Mouse (Mus musculus): ENCODE data around the gene Klf13. TPM values are rescaled to one million over a fixed set of nuclear protein-coding genes. Genes with fewer than 3 reads are reported as not detected.

Klf13 gene
- total and polyA plus RNA-seq, 3 experiments, result 1.7 to 9.7 (median 3.7) TPM

DNA sequence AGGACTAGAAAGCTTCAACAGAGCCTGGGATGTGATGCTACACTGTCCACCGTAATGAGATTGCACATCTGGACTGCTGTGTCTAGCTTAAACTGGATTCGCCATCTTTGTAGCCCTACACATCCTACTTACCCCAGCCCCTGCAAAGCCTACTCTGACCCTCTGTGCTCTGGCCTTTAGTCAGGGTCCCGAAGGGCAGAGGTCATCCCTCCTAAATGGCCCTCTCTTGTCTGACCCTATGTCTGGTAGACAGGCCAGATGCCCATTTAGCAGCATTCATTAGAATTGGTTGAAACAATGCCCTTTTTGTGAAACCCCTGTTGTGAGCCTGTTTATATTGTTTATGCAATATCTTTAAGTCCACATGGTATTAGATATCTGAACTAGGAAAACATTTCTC, 31.2 kb upstream of the Klf13 start:
- H3K27ac ChIP-seq (ENCODE audit: insufficient read depth, low read depth), result no peak overlapping the region
- no peak overlapping the region for H3K4me2 ChIP-seq (ENCODE audit: insufficient read depth, low read depth, poor library complexity, severe bottlenecking)
- H3K4me3 ChIP-seq (replicated peaks in 1 of 3; ENCODE audit: low read depth in 2 of 3, low read length in 2 of 3, poor library complexity in 1 of 3), result no peak overlapping the region
- peaks cover 4% of the 10 kb centered on the region for H3K27me3 ChIP-seq (replicated peaks)
- no peak for DNase-seq (ENCODE audit: extremely low read depth)
- no peaks in the 10 kb centered on the region for H3K9me3 ChIP-seq (replicated peaks; ENCODE audit: low read length)
- peaks cover 20 to 36% of the 10 kb centered on the region in 2 experiments for H3K4me1 ChIP-seq (ENCODE audit: control insufficient read depth in 1 of 2, insufficient read depth in 2 of 2)
- dilution Hi-C loops (cut with MboI; ENCODE audit: extremely low pct_ligation_motif_present, extremely low pct_unique_long_range_greater_than_20kb, low sequenced_read_pairs), result no loop called here
- no peak overlapping the region for H3K9ac ChIP-seq (ENCODE audit: insufficient read depth, low read depth)
- H3K79me2 ChIP-seq (replicated peaks; ENCODE audit: control insufficient read depth, extremely low read depth, insufficient read depth, poor library complexity, severe bottlenecking), result no peaks in the 10 kb centered on the region
- H3K36me3 ChIP-seq (replicated peaks in 1 of 2; ENCODE audit: control insufficient read depth in 1 of 2, insufficient read depth in 1 of 2, low read length in 1 of 2), result no peaks in the 10 kb centered on the region
- in situ Hi-C loops (cut with MboI; ENCODE audit: low pct_ligation_motif_present, low pct_unique_long_range_greater_than_20kb, low sequenced_read_pairs), result loop anchor here (25.0 kb wide), 1 partner anchor 208 kb away; no protein-coding TSS in a partner anchor
- TF ChIP-seq TBP (conservative IDR thresholded peaks at IDR 0.05; ENCODE audit: low read depth, low read length) (no peak), ETS1 (conservative IDR thresholded peaks at IDR 0.05; ENCODE audit: low read depth, low read length) (no peak), CHD2 (IDR thresholded peaks at IDR 0.05; ENCODE audit: low read length) (no peak), CTCF (conservative IDR thresholded peaks at IDR 0.05 in 1 of 2, IDR thresholded peaks at IDR 0.05 in 1 of 2; ENCODE audit: low read depth in 2 of 2, low read length in 2 of 2) (no peak), BHLHE40 (IDR thresholded peaks at IDR 0.05; ENCODE audit: low read depth, low read length) (no peak)

DNA sequence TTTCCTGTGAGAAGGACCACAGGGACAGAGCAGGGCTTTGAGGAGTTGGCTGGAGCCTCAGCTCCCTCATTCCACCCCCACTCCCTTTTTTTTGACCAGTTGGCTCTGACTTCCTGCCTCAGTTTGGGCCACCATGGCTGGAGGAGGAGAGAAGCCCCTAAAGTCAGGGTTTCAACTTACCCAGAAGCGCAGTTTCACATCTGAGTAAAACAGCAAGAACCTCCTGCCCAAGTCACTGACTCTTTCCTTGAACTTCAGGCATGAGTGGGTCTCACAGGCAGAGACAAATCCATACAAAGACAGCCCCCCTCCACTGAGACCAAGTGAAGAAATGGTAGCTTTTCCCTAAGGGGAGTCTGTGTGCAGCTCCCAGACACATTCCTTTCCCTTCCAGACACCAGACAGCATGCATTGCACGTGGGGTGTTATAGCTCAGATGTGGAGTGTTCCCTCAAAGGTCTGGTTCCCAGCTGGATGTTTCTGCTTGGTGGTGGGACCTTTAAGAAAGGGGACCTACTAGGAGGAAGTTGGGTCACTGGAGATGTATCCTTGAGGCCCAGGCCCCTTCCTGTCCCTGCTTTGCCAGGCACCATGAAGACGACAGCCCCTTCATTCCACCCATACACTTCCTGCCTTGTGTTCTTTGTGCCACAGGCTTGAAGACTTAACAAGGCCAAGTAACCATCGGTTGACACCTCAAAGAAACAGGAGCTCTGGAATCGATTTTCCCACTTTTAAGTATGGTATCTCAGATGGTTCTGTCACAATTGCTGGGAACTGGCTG, 27.1 kb upstream of the Klf13 start:
- H3K4me2 ChIP-seq (ENCODE audit: insufficient read depth, low read depth, poor library complexity, severe bottlenecking), result no peak overlapping the region
- H3K79me2 ChIP-seq (replicated peaks; ENCODE audit: control insufficient read depth, extremely low read depth, insufficient read depth, poor library complexity, severe bottlenecking), result no peaks in the 10 kb centered on the region
- H3K36me3 ChIP-seq (replicated peaks in 1 of 2; ENCODE audit: control insufficient read depth in 1 of 2, insufficient read depth in 1 of 2, low read length in 1 of 2), result no peaks in the 10 kb centered on the region
- dilution Hi-C loops (cut with MboI; ENCODE audit: extremely low pct_ligation_motif_present, extremely low pct_unique_long_range_greater_than_20kb, low sequenced_read_pairs) (no loop called here), in situ Hi-C loops (cut with MboI; ENCODE audit: low pct_ligation_motif_present, low pct_unique_long_range_greater_than_20kb, low sequenced_read_pairs) (loop anchor here (25.0 kb wide), 1 partner anchor 204 kb away; no protein-coding TSS in a partner anchor)
- DNase-seq (ENCODE audit: extremely low read depth), result peak; percentile 31
- no peaks in the 10 kb centered on the region for H3K9me3 ChIP-seq (replicated peaks; ENCODE audit: low read length)
- TF ChIP-seq PAX5 (IDR thresholded peaks at IDR 0.05; ENCODE audit: low read length), result no peak
- no peak for TF ChIP-seq USF1 (IDR thresholded peaks at IDR 0.05; ENCODE audit: low read depth, low read length)
- TF ChIP-seq MEF2A (IDR thresholded peaks at IDR 0.05; ENCODE audit: borderline replicate concordance, low read depth, low read length), result 0 out of 2 replicates have a peak, but pooled peaks have one; percentile 30
- TF ChIP-seq IRF4 (IDR thresholded peaks at IDR 0.05; ENCODE audit: low read depth, low read length), result peak; percentile 76
- TF ChIP-seq ETS1 (conservative IDR thresholded peaks at IDR 0.05; ENCODE audit: low read depth, low read length), result 0 out of 2 replicates have a peak, but pooled peaks have one; percentile 17
- TF ChIP-seq MAX (IDR thresholded peaks at IDR 0.05; ENCODE audit: low read length), result peak; percentile 59; the same call in 1 of the 2 replicates
- TF ChIP-seq CHD2 (IDR thresholded peaks at IDR 0.05; ENCODE audit: low read length), result peak; percentile 31; the same call in 1 of the 2 replicates
- peak; percentile 45; the same call in 1 of the 2 replicates for TF ChIP-seq EP300 (IDR thresholded peaks at IDR 0.05; ENCODE audit: low read length)
- peaks cover 13 to 23% of the 10 kb centered on the region in 2 experiments for H3K4me1 ChIP-seq (ENCODE audit: control insufficient read depth in 1 of 2, insufficient read depth in 2 of 2)
- peaks cover 4% of the 10 kb centered on the region for H3K27me3 ChIP-seq (replicated peaks)
- H3K27ac ChIP-seq (ENCODE audit: insufficient read depth, low read depth), result no peak overlapping the region
- no peak overlapping the region for H3K9ac ChIP-seq (ENCODE audit: insufficient read depth, low read depth)
- no peak overlapping the region for H3K4me3 ChIP-seq (replicated peaks in 1 of 3; ENCODE audit: low read depth in 2 of 3, low read length in 2 of 3, poor library complexity in 1 of 3)

DNA sequence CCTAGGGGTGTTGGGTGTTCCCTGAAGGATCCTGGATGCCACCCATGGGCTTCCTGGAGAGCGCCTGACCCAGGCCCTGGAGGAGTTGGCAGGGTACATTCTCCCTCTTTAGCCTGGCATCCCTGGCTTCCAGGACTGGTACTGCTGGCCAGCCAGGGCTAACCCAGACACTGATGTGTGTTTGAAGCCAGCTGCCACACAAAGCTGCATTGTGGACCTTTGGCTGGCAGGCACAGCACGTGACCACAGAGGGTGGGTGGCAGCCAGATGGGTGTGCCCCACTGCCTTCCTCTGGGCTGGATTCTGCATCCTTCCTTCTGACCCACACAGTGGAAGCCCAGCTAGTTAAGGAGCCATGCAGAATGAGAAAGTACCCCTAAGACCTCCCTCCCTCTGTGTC, 26.4 kb upstream of the Klf13 start:
- no peak overlapping the region for H3K4me3 ChIP-seq (replicated peaks in 1 of 3; ENCODE audit: low read depth in 2 of 3, low read length in 2 of 3, poor library complexity in 1 of 3)
- peaks cover 4% of the 10 kb centered on the region for H3K27me3 ChIP-seq (replicated peaks)
- dilution Hi-C loops (cut with MboI; ENCODE audit: extremely low pct_ligation_motif_present, extremely low pct_unique_long_range_greater_than_20kb, low sequenced_read_pairs), result no loop called here
- DNase-seq (ENCODE audit: extremely low read depth), result no peak
- in situ Hi-C loops (cut with MboI; ENCODE audit: low pct_ligation_motif_present, low pct_unique_long_range_greater_than_20kb, low sequenced_read_pairs), result loop anchor here (25.0 kb wide), 1 partner anchor 203 kb away; no protein-coding TSS in a partner anchor
- peaks cover 4% of the 10 kb centered on the region for H3K9me3 ChIP-seq (replicated peaks; ENCODE audit: low read length)
- H3K4me1 ChIP-seq (ENCODE audit: control insufficient read depth in 1 of 2, insufficient read depth in 2 of 2), result peaks cover 13 to 16% of the 10 kb centered on the region in 2 experiments
- no peaks in the 10 kb centered on the region for H3K79me2 ChIP-seq (replicated peaks; ENCODE audit: control insufficient read depth, extremely low read depth, insufficient read depth, poor library complexity, severe bottlenecking)
- no peak overlapping the region for H3K4me2 ChIP-seq (ENCODE audit: insufficient read depth, low read depth, poor library complexity, severe bottlenecking)
- no peaks in the 10 kb centered on the region for H3K36me3 ChIP-seq (replicated peaks in 1 of 2; ENCODE audit: control insufficient read depth in 1 of 2, insufficient read depth in 1 of 2, low read length in 1 of 2)
- H3K9ac ChIP-seq (ENCODE audit: insufficient read depth, low read depth), result no peak overlapping the region
- TF ChIP-seq BHLHE40 (IDR thresholded peaks at IDR 0.05; ENCODE audit: low read depth, low read length), result peak; percentile 49; the same call in 1 of the 2 replicates
- TF ChIP-seq CTCF (conservative IDR thresholded peaks at IDR 0.05 in 1 of 2, IDR thresholded peaks at IDR 0.05 in 1 of 2; ENCODE audit: low read depth in 2 of 2, low read length in 2 of 2), result no peak
- peak; percentile 45; the same call in 1 of the 2 replicates for TF ChIP-seq USF1 (IDR thresholded peaks at IDR 0.05; ENCODE audit: low read depth, low read length)
- peak overlapping the region; percentile 33; the same call in 1 of the 2 replicates for H3K27ac ChIP-seq (ENCODE audit: insufficient read depth, low read depth)

Data from CH12.LX (cell line).